Mouse (Mus musculus) thymus, adult 2 months (tissue): ENCODE results near the gene Lysmd1. TPM values are rescaled to one million over a fixed set of nuclear protein-coding genes. Genes with fewer than 3 reads are reported as not detected.
A peak's percentile ranks its signal among the peaks of the same experiment; 100 is the strongest.
"Not testable (repeated sequence)": the region's sequence is repeated elsewhere in the genome, so short reads cannot be mapped to it uniquely, and the experiment has no call there.

Experiments used
- DNase-seq: peaks from one replicate; pipeline ENCODE4 v3.0.0; 2021
- H3K27ac ChIP-seq: fragments of 200-500 bp; 2 replicates; pipeline ENCODE4 v1.5.1; 2012; ENCODE audit warnings: low read length, control low read depth; ENCODE audit not compliant: control insufficient read depth, insufficient read depth
- H3K27me3 ChIP-seq: fragments of 200-500 bp; 2 replicates; pipeline ENCODE4 v1.6.1; 2012; ENCODE audit warnings: mild to moderate bottlenecking, low read length, moderate library complexity, mixed read lengths; ENCODE audit not compliant: control insufficient read depth, insufficient read depth
- H3K36me3 ChIP-seq: fragments of 200-500 bp; 2 replicates; pipeline ENCODE4 v1.6.1; 2012; ENCODE audit warnings: mild to moderate bottlenecking, low read length, moderate library complexity; ENCODE audit not compliant: control insufficient read depth, insufficient read depth
- H3K4me1 ChIP-seq: fragments of 200-500 bp; replicated peaks from 2 replicates; pipeline ENCODE4 v1.6.1; 2012; ENCODE audit warnings: low read length; ENCODE audit not compliant: control insufficient read depth, insufficient read depth
- H3K4me3 ChIP-seq: fragments of 200-500 bp; 2 replicates; pipeline ENCODE4 v1.5.1; 2012; ENCODE audit warnings: mild to moderate bottlenecking, low read length, control low read depth, moderate library complexity; ENCODE audit not compliant: control insufficient read depth, insufficient read depth
- CTCF ChIP-seq: fragments of 200-500 bp; IDR thresholded peaks from 2 replicates; pipeline ENCODE4 v1.5.1; 2012; ENCODE audit warnings: mild to moderate bottlenecking, control low read depth, low read length, moderate library complexity, borderline replicate concordance; ENCODE audit not compliant: control insufficient read depth, poor library complexity, insufficient read depth; ENCODE audit errors: extremely low read depth
- POLR2A ChIP-seq: fragments of 200-500 bp; IDR thresholded peaks from 2 replicates; pipeline ENCODE4 v1.6.1; 2012; ENCODE audit warnings: mild to moderate bottlenecking, low read length, control low read depth, moderate library complexity; ENCODE audit not compliant: control insufficient read depth, poor library complexity, insufficient read depth; ENCODE audit errors: extremely low read depth
- WGBS: fragments of 180-500 bp; shearing (Covaris S2); methylation state at CpG from one replicate; pipeline ENCODE4 v1.1.7; 2018; 5-methylcytosine and 5-hydroxymethylcytosine counted together
- polyA plus RNA-seq: library from polyadenylated mRNA; depleted of rRNA; stranded (reverse); fragments of >200 nt; gene quantifications from 2 replicates; pipeline ENCODE4 v1.2.3, GENCODE M21; 2012; rRNA removed

Gene Lysmd1
- 13.1 and 14.1 TPM in 2 replicates for polyA plus RNA-seq

DNA sequence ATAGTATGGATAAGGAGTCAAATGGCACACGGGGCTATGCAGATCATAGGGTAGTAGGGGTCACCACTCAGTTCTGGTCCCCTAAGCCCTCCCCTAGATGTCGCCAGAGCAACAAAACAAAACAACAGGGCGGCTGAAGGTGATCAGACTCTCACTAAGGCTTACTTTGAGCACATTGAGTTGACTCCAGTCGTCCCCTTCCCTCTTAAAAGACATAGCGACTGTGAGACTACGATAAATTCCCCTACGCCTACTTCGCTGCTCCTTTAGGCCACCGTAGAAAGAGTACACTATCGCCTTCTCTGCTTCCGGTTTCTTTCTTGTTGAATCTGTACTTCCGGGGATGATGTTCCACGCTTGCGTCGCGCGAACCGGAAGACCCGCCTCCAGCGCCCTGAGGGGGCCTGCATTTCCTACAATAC lies at the start of gene Lysmd1, which contains the start of gene Scnm1:
Lysmd1 (plus strand) TSS at position 409 of the 422 bp plus-strand sequence.
Scnm1 (minus strand) TSS at position 332 of the 422 bp plus-strand sequence.
- TF ChIP-seq CTCF: no peak
- no peak for TF ChIP-seq POLR2A
- Histone ChIP-seq H3K4me1 (peaks cover 21% of the 10 kb centered on the region), H3K27ac (peak within 1 kb of the TSS; percentile 41; the same call in 1 of the 2 replicates), H3K27me3 (no peaks in the 10 kb centered on the region), H3K36me3 (no peaks in the 10 kb centered on the region; the same call in 1 of the 2 replicates), H3K4me3 (peak within 1 kb of the TSS; percentile 53)
- DNase-seq: peak; percentile 89
- WGBS: under 1% methylated on average over 20 of the region's 20 CpGs

DNA sequence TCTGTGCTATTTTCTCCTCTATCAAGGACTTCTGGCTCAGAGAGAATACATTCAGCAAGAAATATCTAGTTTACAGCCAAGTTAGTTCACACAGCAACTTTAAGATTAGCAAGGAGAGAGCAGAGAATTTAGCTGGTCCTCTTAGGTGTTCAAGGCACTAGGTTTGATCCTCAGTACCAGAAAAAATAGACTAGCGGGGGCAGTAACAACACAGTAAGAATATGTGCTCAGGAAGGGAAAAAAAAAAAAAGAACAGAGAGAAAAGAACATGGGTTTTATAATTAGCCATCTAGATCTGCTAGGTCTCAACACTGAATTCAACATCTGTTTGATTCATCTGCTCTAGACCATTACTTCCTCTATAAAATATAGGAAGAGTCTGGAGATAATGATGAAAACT lies 45.8 kb upstream of the Lysmd1 start:
- H3K36me3 ChIP-seq: 0 out of 2 replicates have a peak, but pooled peaks cover 3% of the 10 kb centered on the region

DNA sequence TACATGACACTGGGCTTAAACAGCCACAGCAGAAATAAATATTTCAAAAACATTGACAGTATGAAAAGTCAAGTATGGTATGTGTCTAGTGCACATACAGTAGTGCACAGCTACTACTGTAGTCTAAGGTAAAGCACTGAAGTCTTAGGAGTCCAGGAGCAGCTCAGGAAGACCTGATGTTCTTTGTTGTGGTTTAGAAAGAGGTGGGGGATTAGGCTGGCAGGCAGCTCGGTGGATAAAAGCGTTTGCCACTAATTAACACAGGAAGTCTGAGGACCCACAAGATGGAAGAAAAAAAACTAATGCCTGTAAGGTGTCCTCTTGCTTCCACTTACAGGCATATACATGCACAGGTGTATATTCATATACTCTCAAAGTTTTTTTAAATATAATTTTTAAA lies 33.0 kb upstream of the Lysmd1 start:
- H3K4me1 ChIP-seq: peaks cover 6% of the 10 kb centered on the region
- WGBS: 8% methylated on average over 2 of the region's 2 CpGs
- peaks cover 6% of the 10 kb centered on the region; the same call in 1 of the 2 replicates for H3K36me3 ChIP-seq
- no peak overlapping the region for H3K4me3 ChIP-seq
- no peaks in the 10 kb centered on the region for H3K27me3 ChIP-seq
- TF ChIP-seq POLR2A: no peak
- no peak for TF ChIP-seq CTCF
- DNase-seq: no peak
- H3K27ac ChIP-seq: no peak overlapping the region

More for the DNA sequence above, 45.8 kb upstream of the Lysmd1 start:
- Histone ChIP-seq H3K27me3 (no peaks in the 10 kb centered on the region), H3K4me1 (no peaks in the 10 kb centered on the region), H3K4me3 (no peak overlapping the region), H3K27ac (no peak overlapping the region)
- WGBS: 96% methylated on average over 1 of the region's 1 CpGs
- DNase-seq: no peak
- TF ChIP-seq POLR2A (no peak), CTCF (no peak)

DNA sequence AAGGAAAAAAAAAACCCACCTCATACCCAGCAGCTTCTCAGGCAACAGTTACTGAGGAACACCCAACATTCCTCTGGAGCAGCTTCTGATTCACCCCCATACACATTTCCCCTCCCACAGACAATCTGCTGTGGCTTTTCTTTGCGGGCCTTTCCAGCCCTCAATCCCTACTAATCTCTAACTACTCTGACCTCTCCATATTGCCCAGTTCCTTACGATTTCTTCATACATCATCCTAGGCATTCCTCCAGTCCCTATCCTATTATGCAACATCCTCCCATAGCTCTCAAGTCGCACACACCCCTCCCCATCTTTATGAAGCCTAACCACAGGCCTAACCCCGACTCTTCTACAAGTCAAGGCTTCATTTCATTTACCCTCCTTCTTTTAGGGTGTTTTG lies 28.8 kb upstream of the Lysmd1 start:
- TF ChIP-seq CTCF (no peak), POLR2A (no peak)
- Histone ChIP-seq H3K36me3 (no peaks in the 10 kb centered on the region), H3K4me1 (peaks cover 4% of the 10 kb centered on the region), H3K27ac (no peak overlapping the region), H3K27me3 (no peaks in the 10 kb centered on the region), H3K4me3 (no peak overlapping the region)
- no peak for DNase-seq
- 18% methylated on average over 4 of the region's 4 CpGs for whole genome bisulfite sequencing

DNA sequence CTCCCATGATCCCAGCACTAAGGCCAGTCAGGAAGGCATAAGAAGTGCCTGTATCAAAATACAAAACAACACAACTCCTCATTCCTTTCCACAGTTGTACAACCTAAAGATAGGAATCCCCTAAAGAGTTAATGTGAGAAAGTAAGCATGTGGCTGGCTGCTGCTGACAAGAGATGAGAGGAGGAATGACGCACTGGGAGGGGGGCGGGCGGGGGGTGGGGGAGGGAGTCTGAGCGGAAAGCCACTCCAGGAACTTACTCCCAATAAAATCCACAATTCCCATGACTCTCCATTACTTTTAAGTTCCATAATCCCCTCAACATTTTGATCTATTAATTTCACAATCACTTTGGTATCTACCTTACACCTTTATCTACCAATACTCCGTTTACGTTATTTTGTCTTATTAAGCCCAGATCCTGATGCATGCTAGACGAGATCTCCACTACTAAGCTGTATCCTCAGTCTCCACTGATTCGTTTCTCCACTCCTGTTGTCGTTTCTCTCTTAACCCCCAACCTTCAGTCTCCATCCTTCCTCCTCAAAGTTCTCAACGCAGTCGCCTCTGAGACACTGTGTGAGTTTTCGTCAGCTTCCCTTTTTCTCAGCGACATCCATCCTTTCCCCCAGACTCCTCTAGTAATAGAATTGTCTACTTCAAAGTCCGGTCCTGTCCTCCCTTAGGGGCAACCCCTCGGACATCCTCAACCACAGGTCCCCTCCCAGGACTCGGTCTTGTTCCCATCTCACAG lies 28.1 kb upstream of the Lysmd1 start:
- WGBS: under 1% methylated on average over 16 of the region's 16 CpGs
- Histone ChIP-seq H3K27ac (peak overlapping the region; percentile 45; the same call in 1 of the 2 replicates), H3K4me3 (peak overlapping the region; percentile 90), H3K4me1 (peaks cover 4% of the 10 kb centered on the region), H3K27me3 (no peaks in the 10 kb centered on the region), H3K36me3 (no peaks in the 10 kb centered on the region)
- no peak for TF ChIP-seq CTCF
- TF ChIP-seq POLR2A: no peak
- DNase-seq: no peak

DNA sequence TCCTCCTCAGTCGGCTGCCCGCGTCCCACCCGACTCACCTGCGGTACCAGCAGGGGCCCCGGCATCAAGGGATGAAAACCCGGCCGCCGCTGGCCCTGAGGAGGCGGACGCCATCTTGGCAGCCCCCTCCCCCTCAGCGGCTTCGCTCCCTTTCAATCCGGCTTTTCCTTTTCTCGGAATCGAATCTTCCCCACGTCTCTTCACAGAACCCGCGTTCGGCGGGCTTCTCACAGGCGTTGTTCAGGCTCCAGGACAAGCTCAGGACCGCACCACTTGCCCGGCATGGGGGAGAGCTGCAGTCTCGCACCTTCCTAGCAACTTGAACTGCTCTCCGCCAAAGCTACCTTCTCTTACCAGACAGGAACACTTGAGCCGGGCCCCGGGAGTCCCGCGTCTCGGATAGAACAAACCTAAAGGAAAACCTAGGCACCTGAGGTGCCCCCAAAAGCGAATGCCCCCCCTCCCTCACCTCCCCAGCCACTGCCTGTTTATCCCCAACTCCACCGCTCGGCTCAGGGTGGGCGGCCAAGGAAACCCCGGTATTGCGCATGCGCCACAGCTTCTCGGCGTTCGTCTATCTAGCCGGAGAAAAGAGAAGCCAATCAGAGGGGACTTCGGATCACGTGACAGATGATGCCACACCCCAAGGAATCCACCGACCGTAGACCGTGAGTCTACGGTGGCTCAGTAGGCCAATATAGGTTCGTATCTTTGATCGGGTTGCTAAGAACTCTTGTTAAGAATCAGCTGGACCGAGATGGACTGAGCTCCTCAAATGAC lies 27.4 kb upstream of the Lysmd1 start, which contains the start of gene Pip5k1a:
Pip5k1a (minus strand) TSS at position 593 of the 780 bp plus-strand sequence.
- WGBS: under 1% methylated on average over 51 of the region's 51 CpGs
- peak; percentile 95 for DNase-seq
- Histone ChIP-seq H3K27me3 (no peaks in the 10 kb centered on the region), H3K4me3 (peak within 1 kb of the TSS; percentile 90), H3K36me3 (no peaks in the 10 kb centered on the region), H3K4me1 (peaks cover 2% of the 10 kb centered on the region), H3K27ac (peak within 1 kb of the TSS; percentile 45; the same call in 1 of the 2 replicates)
- TF ChIP-seq POLR2A (peak; percentile 89), CTCF (peak; percentile 67; the same call in 1 of the 2 replicates)

DNA sequence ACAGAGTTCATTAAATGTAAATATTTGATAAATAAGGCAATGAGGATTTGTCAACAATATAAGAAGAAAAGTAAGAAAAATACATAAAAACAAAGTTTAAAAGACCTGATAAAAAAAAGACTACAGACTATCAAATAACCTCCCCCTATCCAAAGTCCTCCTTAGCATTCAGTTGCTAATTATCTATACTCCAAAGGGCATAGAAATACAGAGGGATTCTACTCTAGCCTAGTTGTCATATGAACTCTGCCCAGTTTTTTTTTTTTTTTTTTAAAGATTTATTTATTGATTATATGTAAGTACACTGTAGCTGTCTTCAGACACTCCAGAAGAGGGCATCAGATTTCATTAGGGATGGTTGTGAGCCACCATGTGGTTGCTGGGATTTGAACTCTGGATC lies 26.6 kb upstream of the Lysmd1 start:
- not testable (repeated sequence) for H3K27me3 ChIP-seq, DNase-seq, H3K27ac ChIP-seq, H3K4me3 ChIP-seq, H3K4me1 ChIP-seq, H3K36me3 ChIP-seq
